Mouse (Mus musculus): ENCODE measurements around the gene Dock1.

GRCm38 (mm10) chr7:135059071-135059470 lies 388.6 kb downstream of the Dock1 start:
- TF ChIP-seq CTCF (IDR thresholded peaks at IDR 0.05) (no peak), EP300 (IDR thresholded peaks at IDR 0.05) (no peak)

Data from lung, postnatal 0 days (tissue).